Mouse (Mus musculus): ENCODE results near the gene Slc9a3. TPM values are rescaled to one million over a fixed set of nuclear protein-coding genes. Genes with fewer than 3 reads are reported as not detected.

Gene Slc9a3
- not detected for polyA plus RNA-seq (2017; shearing (Covaris generic))

DNA sequence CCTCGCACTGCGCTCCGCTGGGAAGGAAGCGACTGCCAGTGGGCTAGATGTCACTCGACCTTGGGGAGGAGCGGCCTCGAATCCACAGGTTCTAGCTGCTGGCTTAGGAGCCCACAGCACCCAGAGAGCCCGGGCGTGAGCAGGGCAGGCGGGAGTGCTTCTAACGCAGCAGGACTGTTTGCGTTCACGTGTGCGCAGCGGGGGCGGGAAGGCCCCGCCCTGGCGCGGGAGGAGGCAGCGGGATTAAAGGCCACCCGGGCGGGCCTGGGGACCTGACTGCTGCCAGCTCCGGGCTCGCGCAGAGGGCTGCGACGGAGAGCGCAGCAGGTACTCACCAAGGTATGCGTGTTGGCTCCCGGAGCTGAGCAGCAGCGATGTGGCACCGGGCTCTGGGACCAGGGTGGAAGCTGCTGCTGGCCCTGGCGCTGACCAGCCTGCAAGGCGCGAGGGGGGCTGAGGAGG is at the start of gene Slc9a3:
TSS of gene Slc9a3 (plus strand) at position 317 of the 462 bp plus-strand sequence.

DNA sequence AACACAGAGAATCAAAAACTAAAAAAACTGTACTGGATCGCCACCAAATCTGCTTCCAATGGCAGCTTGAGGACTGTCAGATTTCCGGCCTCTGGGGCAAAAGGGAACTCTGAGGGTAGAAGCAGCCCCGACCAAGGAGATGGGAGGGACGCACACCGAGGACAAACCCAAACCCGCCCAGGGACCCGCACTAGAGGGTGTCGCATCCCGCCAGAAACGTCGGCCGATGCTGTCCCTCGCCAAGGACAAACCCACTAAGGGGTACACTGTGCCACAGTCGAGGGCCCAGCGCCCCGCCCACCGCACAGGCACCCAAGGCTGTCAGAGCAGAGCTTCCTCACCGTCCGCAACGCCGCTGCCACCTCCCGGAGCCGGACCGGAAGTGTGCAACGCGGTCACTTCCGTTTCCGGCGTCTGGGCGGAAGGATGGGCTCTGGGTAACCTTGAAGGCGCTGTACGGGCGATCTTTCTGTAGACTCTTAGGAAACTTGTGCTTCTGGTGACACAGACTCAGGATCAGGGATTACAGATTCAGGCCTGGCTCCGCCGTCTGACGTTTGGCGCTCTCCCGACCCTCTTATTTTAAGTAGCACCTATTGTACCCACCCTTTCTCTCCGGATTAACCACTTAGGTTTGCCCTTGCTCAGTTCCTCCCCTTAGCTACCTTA is 87.2 kb downstream of the Slc9a3 start, which contains the start of gene Exoc3:
TSS of gene Exoc3 (minus strand) at position 416 of the 669 bp plus-strand sequence.

Other genes with a start within 250 kb of the Slc9a3 start
- gene Trip13, start 183.7 kb upstream of the Slc9a3 start, polyA plus RNA-seq (2017; shearing (Covaris generic)): 4.1 TPM
- gene Brd9, start 183.6 kb upstream of the Slc9a3 start, polyA plus RNA-seq (2017; shearing (Covaris generic)): 72.1 TPM
- not detected for gene Zdhhc11, start 157.6 kb upstream of the Slc9a3 start, polyA plus RNA-seq (2017; shearing (Covaris generic))
- 0.53 TPM for gene Tppp, start 112.0 kb upstream of the Slc9a3 start, polyA plus RNA-seq (2017; shearing (Covaris generic))
- 8.4 TPM for gene Cep72, start 59.2 kb upstream of the Slc9a3 start, polyA plus RNA-seq (2017; shearing (Covaris generic))
- 89.8 TPM for gene Exoc3, start 87.3 kb downstream of the Slc9a3 start, polyA plus RNA-seq (2017; shearing (Covaris generic))
- gene Ahrr, start 170.9 kb downstream of the Slc9a3 start, polyA plus RNA-seq (2017; shearing (Covaris generic)): 0.11 TPM
- gene Pdcd6, start 196.1 kb downstream of the Slc9a3 start, polyA plus RNA-seq (2017; shearing (Covaris generic)): 168 TPM
- gene Sdha, start 228.8 kb downstream of the Slc9a3 start, polyA plus RNA-seq (2017; shearing (Covaris generic)): 279 TPM
- gene Ccdc127, start 228.9 kb downstream of the Slc9a3 start, polyA plus RNA-seq (2017; shearing (Covaris generic)): 29.7 TPM
- gene Lrrc14b, start 242.5 kb downstream of the Slc9a3 start, polyA plus RNA-seq (2017; shearing (Covaris generic)): not detected

Measured in CD4-positive, CD25-positive, alpha-beta regulatory T cell (primary cell).